Mouse (Mus musculus): ENCODE results near the gene Wdfy4.

DNA sequence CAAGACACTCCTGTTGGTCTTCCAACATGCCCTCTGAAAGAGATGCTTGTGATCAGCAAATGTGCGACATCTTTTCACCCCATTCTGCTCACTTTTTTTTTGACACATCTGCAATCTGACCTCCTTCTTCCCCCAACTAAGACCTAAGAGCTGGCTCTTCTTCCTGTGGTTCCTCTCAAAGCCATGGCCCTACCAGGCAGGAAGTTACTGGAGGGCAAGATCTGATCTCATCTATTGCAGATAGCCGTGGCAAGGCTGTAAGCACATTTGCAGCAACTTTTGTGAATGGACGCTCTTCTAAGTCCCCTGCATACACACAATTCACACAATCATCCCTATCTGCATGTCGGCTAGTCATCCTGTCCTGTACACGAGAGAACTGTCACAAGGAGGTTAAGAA lies 85.4 kb downstream of the Wdfy4 start:
- TF ChIP-seq POLR2A (IDR thresholded peaks at IDR 0.05; ENCODE audit: insufficient read depth, low read depth, low read length), result no peak
- TF ChIP-seq CTCF (IDR thresholded peaks at IDR 0.05), result no peak
